Mouse (Mus musculus) Patski (cell line): ENCODE data around the gene Evl. TPM values are rescaled to one million over a fixed set of nuclear protein-coding genes. Genes with fewer than 3 reads are reported as not detected.

Experiments
- ATAC-seq: fragments of 100-300 bp; one replicate; pipeline ENCODE4 v1.8.0; 2021
- CTCF ChIA-PET: fragments of 350-600 bp; sonication (Branson Sonifier 250); formaldehyde crosslinking; loops from one replicate; lab custom pipeline; 2022; ENCODE audit warnings: inconsistent platforms; lab: Charles Lee
- POLR2A ChIA-PET: fragments of 350-600 bp; sonication (Branson Sonifier 250); formaldehyde crosslinking; loops from one replicate; lab custom pipeline; 2022; ENCODE audit warnings: antibody characterized with exemption, inconsistent platforms; lab: Charles Lee
- DNase-seq: peaks from one replicate; pipeline ENCODE4 v3.0.0-alpha.2; 2011; ENCODE audit warnings: low read depth, low spot score
- H3K27me3 ChIP-seq: fragments of 371-371 bp; one replicate; pipeline ENCODE4 v1.5.1; 2021
- CTCF ChIP-seq: fragments of 100-300 bp; IDR thresholded peaks from one replicate; pipeline ENCODE4 v1.5.1; 2021
- in situ Hi-C: fragments of 300-500 bp; cut with MboI; formaldehyde crosslinking; loops from 3 replicates; pipeline ENCODE4 v1.11.1; 2018; ENCODE audit warnings: low pct_unique_long_range_greater_than_20kb, mixed read lengths
- polyA plus RNA-seq: library from polyadenylated mRNA; unstranded; gene quantifications from one replicate; pipeline ENCODE4 v1.2.3, GENCODE M21; 2021

Evl gene
- polyA plus RNA-seq, 1 experiment from 2014 or later: 109 TPM

GRCm38 (mm10) chr12:108642019-108642418 lies 87.5 kb downstream of the Evl start:
- no peak for TF ChIP-seq CTCF
- ATAC-seq (no peak), DNase-seq (no peak)
- H3K27me3 ChIP-seq: no peaks in the 10 kb centered on the region
- in situ Hi-C loops: no loop called here
- POLR2A ChIA-PET: no interaction called here
- CTCF ChIA-PET: interaction anchor here (1.0 to 1.6 kb wide), 3 partner anchors 14 to 28 kb away, joined by 3 to 4 read pairs (median 4); no protein-coding TSS in a partner anchor

- DNase-seq: no peak
- no peaks in the 10 kb centered on the region for H3K27me3 ChIP-seq
- CTCF ChIA-PET: no interaction called here
- in situ Hi-C loops: no loop called here
- ATAC-seq: no peak
- POLR2A ChIA-PET: no interaction called here
- TF ChIP-seq CTCF: no peak
Observed at GRCm38 (mm10) chr12:108646234-108646633, 91.7 kb downstream of the Evl start.

DNA sequence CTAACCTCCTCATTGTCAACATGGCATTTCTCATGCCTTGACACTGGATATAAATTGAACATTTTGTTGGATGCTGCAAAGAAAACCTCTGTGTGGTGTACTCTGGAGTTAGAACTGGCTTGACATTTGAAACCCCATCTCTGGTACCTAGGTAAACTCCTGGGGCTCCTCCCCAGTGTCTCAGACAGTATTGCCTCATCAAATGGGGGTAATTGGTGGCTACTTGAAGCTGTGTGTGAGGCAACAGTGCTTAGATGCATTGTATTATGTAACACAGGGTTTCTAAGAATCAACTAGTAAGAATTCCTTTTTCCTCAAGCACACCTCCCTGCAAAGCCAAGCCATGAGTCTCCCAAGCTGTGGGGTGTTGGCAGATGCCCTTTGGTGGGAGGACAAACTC lies 93.3 kb downstream of the Evl start:
- POLR2A ChIA-PET: no interaction called here
- DNase-seq (no peak), ATAC-seq (no peak)
- no peak for TF ChIP-seq CTCF
- in situ Hi-C loops: no loop called here
- CTCF ChIA-PET: no interaction called here
- no peaks in the 10 kb centered on the region for H3K27me3 ChIP-seq

- ChIA-PET POLR2A (no interaction called here), CTCF (interaction anchor here (0.7 to 0.9 kb wide), 2 partner anchors 14 to 19 kb away, joined by 3 to 4 read pairs; no protein-coding TSS in a partner anchor)
- H3K27me3 ChIP-seq: no peaks in the 10 kb centered on the region
- in situ Hi-C loops: no loop called here
- TF ChIP-seq CTCF: no peak
- ATAC-seq (no peak), DNase-seq (no peak)
Observed at GRCm38 (mm10) chr12:108651053-108651660, 96.6 kb downstream of the Evl start.

GRCm38 (mm10) chr12:108653358-108654335 lies 99.1 kb downstream of the Evl start:
- TF ChIP-seq CTCF: no peak
- DNase-seq: no peak
- in situ Hi-C loops: no loop called here
- CTCF ChIA-PET: interaction anchor here (1.1 kb wide), 1 partner anchor 10 kb away, joined by 3 read pairs; no protein-coding TSS in a partner anchor
- no peaks in the 10 kb centered on the region for H3K27me3 ChIP-seq
- POLR2A ChIA-PET: no interaction called here
- no peak for ATAC-seq

- no peak for DNase-seq
- ChIA-PET CTCF (interaction anchor here (0.9 to 1.4 kb wide), 4 partner anchors 9 to 45 kb away, joined by 3 to 4 read pairs (median 3); no protein-coding TSS in a partner anchor), POLR2A (no interaction called here)
- H3K27me3 ChIP-seq: no peaks in the 10 kb centered on the region
- in situ Hi-C loops: no loop called here
- ATAC-seq: no peak
- peak; percentile 71 for TF ChIP-seq CTCF
Observed at GRCm38 (mm10) chr12:108657350-108657749, 102.8 kb downstream of the Evl start.

- no peaks in the 10 kb centered on the region for H3K27me3 ChIP-seq
- in situ Hi-C loops: no loop called here
- no peak for ATAC-seq
- TF ChIP-seq CTCF: no peak
- ChIA-PET POLR2A (no interaction called here), CTCF (interaction anchor here (1.4 kb wide), 1 partner anchor 37 kb away, joined by 4 read pairs; no protein-coding TSS in a partner anchor)
- DNase-seq: no peak
Observed at GRCm38 (mm10) chr12:108668606-108669235, 114.2 kb downstream of the Evl start.

GRCm38 (mm10) chr12:108671541-108671940 lies 117.0 kb downstream of the Evl start:
- H3K27me3 ChIP-seq: no peaks in the 10 kb centered on the region
- ATAC-seq (no peak), DNase-seq (no peak)
- in situ Hi-C loops: no loop called here
- CTCF ChIA-PET: no interaction called here
- no peak for TF ChIP-seq CTCF
- POLR2A ChIA-PET: no interaction called here

- ChIA-PET CTCF (interaction anchor here (1.2 to 1.3 kb wide), 2 partner anchors 53 to 75 kb away, joined by 3 read pairs; no protein-coding TSS in a partner anchor), POLR2A (no interaction called here)
- ATAC-seq (no peak), DNase-seq (no peak)
- no peaks in the 10 kb centered on the region for H3K27me3 ChIP-seq
- in situ Hi-C loops: no loop called here
- TF ChIP-seq CTCF: no peak
Observed at GRCm38 (mm10) chr12:108672908-108673307, 118.4 kb downstream of the Evl start.

DNA sequence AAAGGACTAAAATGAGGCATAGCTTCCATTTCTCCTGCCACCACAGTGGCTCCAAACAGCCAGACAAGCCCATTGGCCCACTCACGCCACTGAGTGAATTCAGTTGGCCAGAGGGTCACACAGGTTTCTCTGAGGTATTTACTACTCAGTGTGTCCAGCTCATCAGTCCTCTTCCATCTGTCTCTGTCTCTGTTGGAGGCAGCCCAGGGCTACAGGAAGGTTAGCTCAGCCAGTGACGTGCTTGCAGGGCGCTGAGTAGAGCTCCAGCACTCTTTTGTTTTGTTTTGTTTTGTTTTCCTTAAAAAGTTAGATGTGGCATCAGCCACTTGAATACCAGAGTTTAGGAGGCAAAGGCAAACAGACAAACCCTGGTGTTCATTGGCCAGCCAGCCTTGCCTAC lies 119.0 kb downstream of the Evl start:
- DNase-seq (no peak), ATAC-seq (no peak)
- in situ Hi-C loops: no loop called here
- CTCF ChIA-PET: interaction anchor here (1.2 to 1.3 kb wide), 2 partner anchors 54 to 76 kb away, joined by 3 read pairs; no protein-coding TSS in a partner anchor
- H3K27me3 ChIP-seq: no peaks in the 10 kb centered on the region
- TF ChIP-seq CTCF: no peak
- POLR2A ChIA-PET: no interaction called here
